Mouse (Mus musculus): ENCODE measurements around the gene Elp4. TPM values are rescaled to one million over a fixed set of nuclear protein-coding genes. Genes with fewer than 3 reads are reported as not detected.

The Elp4 gene
- polyA plus RNA-seq, 1 experiment from 2014 or later, result 46.2 TPM

DNA sequence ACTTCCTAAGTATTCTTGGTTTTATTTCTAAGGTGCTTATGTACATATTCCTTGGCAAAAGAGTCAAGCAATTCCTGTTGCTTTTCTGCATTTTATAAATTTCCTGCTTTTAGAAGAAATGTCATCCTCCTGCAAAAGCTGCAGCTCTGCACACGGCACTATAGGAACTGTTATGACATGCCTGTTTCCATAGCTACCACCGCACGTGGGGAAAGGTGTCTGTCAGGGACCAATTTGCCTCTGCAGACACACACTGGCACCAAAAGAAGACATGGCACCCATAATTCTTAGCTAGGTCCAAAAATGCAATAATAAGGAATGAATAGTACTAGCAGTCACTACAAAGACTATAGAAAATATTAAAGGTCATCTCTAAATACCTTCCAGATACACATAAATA is 91.3 kb downstream of the Elp4 start:
- Histone ChIP-seq H3K9ac (replicated peaks; ENCODE audit: low read depth, low read length) (no peak overlapping the region), H3K27ac (ENCODE audit: low read length) (no peak overlapping the region), H3K9me3 (ENCODE audit: control insufficient read depth, low read length) (no peaks in the 10 kb centered on the region), H3K27me3 (replicated peaks; ENCODE audit: control insufficient read depth, insufficient read depth, low read length) (no peaks in the 10 kb centered on the region; the same call in 1 of the 2 replicates), H3K4me3 (replicated peaks; ENCODE audit: low read length) (no peak overlapping the region), H3K4me1 (replicated peaks; ENCODE audit: control insufficient read depth, insufficient read depth, low read length) (peaks cover 2% of the 10 kb centered on the region; the same call in 1 of the 2 replicates), H3K36me3 (ENCODE audit: control insufficient read depth, insufficient read depth) (no peaks in the 10 kb centered on the region), H3K4me2 (ENCODE audit: low read length) (no peak overlapping the region)
- peak; percentile 74; the same call in 1 of the 2 replicates for ATAC-seq
- WGBS, result 34% methylated on average over 3 of the region's 3 CpGs

DNA sequence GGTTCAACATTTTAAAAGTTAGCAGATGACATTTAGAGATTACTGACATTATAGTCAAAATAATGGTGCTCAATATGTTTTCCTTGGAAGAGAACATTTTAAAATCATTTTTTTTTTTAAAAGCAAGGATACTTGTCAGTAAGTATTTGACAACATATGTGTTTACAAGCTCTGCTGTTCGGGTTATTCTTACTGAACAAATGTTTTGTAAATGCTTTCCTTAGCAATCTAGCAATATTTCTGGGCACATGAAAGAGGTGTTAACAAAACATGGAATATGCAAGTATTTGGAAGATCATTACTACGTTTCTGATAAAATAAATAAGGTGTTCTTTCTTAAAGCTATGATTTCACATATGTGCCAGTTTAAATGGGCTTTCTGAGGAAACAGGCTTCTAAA is 94.1 kb downstream of the Elp4 start:
- Histone ChIP-seq H3K4me1 (replicated peaks; ENCODE audit: control insufficient read depth, insufficient read depth, low read length) (peaks cover 2% of the 10 kb centered on the region; the same call in 1 of the 2 replicates), H3K27me3 (replicated peaks; ENCODE audit: control insufficient read depth, insufficient read depth, low read length) (no peaks in the 10 kb centered on the region; the same call in 1 of the 2 replicates), H3K9me3 (ENCODE audit: control insufficient read depth, low read length) (no peaks in the 10 kb centered on the region), H3K9ac (replicated peaks; ENCODE audit: low read depth, low read length) (no peak overlapping the region), H3K4me2 (ENCODE audit: low read length) (no peak overlapping the region), H3K36me3 (ENCODE audit: control insufficient read depth, insufficient read depth) (no peaks in the 10 kb centered on the region), H3K4me3 (replicated peaks; ENCODE audit: low read length) (no peak overlapping the region), H3K27ac (ENCODE audit: low read length) (no peak overlapping the region)
- 57% methylated on average over 2 of the region's 2 CpGs for WGBS
- no peak for ATAC-seq

DNA sequence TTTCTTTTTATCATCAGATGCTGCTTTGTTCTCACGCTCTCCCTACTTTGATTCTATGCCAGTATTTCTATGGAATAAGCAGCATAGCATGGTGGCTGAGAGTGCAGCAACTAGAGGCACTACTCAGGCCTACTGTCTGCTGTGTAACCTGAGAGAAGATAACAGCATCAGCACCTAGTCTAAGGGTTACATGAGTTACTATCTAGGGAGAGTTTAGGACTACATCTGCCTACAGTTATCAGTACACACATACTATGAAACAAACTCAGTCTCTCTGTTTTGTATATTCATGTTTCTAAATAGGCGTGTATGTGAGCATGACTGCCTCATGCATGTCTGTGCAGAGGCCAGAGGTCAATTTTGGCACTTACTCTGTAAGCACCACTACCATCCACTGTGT is 97.8 kb downstream of the Elp4 start:
- no peaks in the 10 kb centered on the region for H3K36me3 ChIP-seq (ENCODE audit: control insufficient read depth, insufficient read depth)
- no peaks in the 10 kb centered on the region for H3K27me3 ChIP-seq (replicated peaks; ENCODE audit: control insufficient read depth, insufficient read depth, low read length)
- H3K9me3 ChIP-seq (ENCODE audit: control insufficient read depth, low read length), result no peaks in the 10 kb centered on the region
- no peak overlapping the region for H3K4me2 ChIP-seq (ENCODE audit: low read length)
- H3K27ac ChIP-seq (ENCODE audit: low read length), result no peak overlapping the region
- peaks cover 5% of the 10 kb centered on the region; the same call in 1 of the 2 replicates for H3K4me1 ChIP-seq (replicated peaks; ENCODE audit: control insufficient read depth, insufficient read depth, low read length)
- no peak overlapping the region for H3K9ac ChIP-seq (replicated peaks; ENCODE audit: low read depth, low read length)
- WGBS, result 62% methylated on average over 2 of the region's 2 CpGs
- no peak for ATAC-seq
- H3K4me3 ChIP-seq (replicated peaks; ENCODE audit: low read length), result no peak overlapping the region

DNA sequence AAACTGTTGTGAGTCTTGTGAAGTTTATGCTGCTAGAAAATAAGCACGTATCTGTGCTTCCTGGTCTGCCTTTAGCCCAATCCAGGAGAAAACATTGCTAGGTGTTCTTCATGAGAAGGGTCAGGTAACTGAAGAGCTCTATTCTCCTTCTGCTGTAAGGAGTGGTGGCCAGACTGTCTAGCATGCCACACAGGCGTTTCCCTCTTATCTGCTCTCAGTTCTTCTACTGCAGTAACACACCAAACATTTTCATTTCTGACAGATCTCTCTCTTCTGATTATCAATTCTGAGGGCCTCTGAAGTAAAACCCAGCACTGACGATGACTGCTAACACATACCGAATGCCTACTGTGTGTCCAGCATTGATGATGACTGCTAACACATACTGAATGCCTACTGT is 98.3 kb downstream of the Elp4 start:
- 78% methylated on average over 4 of the region's 4 CpGs for WGBS
- Histone ChIP-seq H3K9me3 (ENCODE audit: control insufficient read depth, low read length) (no peaks in the 10 kb centered on the region), H3K4me2 (ENCODE audit: low read length) (no peak overlapping the region), H3K36me3 (ENCODE audit: control insufficient read depth, insufficient read depth) (no peaks in the 10 kb centered on the region), H3K27me3 (replicated peaks; ENCODE audit: control insufficient read depth, insufficient read depth, low read length) (no peaks in the 10 kb centered on the region), H3K4me1 (replicated peaks; ENCODE audit: control insufficient read depth, insufficient read depth, low read length) (peaks cover 7% of the 10 kb centered on the region; the same call in 1 of the 2 replicates), H3K4me3 (replicated peaks; ENCODE audit: low read length) (no peak overlapping the region), H3K9ac (replicated peaks; ENCODE audit: low read depth, low read length) (no peak overlapping the region), H3K27ac (ENCODE audit: low read length) (no peak overlapping the region)
- ATAC-seq, result no peak

DNA sequence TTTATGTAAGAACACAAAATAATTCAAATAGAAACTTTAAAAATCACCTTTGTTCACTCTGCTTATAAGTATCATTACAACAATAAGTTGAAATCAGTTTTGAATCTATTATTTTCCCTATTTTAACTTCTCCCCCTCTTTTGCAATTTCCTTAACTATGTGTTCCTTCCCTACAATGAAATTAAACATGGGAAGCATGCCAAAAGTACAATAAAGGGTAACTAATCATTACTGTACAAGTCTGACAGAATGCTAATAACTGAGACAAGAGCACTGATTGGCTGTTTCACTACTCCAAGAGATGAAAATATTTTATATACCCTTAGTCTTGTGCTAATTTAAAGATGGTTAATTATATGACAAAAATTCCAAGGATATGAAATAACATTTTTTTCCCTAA is 99.2 kb downstream of the Elp4 start:
- Histone ChIP-seq H3K27ac (ENCODE audit: low read length) (no peak overlapping the region), H3K4me3 (replicated peaks; ENCODE audit: low read length) (no peak overlapping the region), H3K9ac (replicated peaks; ENCODE audit: low read depth, low read length) (no peak overlapping the region), H3K4me2 (ENCODE audit: low read length) (no peak overlapping the region), H3K36me3 (ENCODE audit: control insufficient read depth, insufficient read depth) (no peaks in the 10 kb centered on the region), H3K4me1 (replicated peaks; ENCODE audit: control insufficient read depth, insufficient read depth, low read length) (peaks cover 9% of the 10 kb centered on the region), H3K27me3 (replicated peaks; ENCODE audit: control insufficient read depth, insufficient read depth, low read length) (no peaks in the 10 kb centered on the region), H3K9me3 (ENCODE audit: control insufficient read depth, low read length) (no peaks in the 10 kb centered on the region)
- no peak for ATAC-seq

DNA sequence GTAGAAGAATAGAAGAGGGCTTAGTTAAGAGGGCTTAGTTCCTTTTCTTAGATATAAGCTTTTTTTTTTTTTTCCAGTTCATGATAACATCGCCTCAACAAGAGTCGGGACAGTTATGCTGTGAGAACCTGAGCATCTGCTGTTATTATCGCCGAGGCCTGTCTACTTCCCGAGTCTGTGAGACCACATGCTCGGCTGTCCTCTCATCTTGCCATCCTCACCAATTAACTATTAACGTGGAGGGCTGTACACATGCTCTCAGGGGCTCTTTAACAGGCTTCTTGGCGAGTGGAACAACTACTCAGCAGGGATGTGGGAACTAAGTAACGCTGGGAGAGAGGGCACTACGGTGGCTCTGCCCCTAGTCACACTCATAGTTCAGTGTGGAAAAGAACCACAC is 99.9 kb downstream of the Elp4 start:
- 16% methylated on average over 10 of the region's 10 CpGs for WGBS
- H3K27ac ChIP-seq (ENCODE audit: low read length), result no peak overlapping the region

DNA sequence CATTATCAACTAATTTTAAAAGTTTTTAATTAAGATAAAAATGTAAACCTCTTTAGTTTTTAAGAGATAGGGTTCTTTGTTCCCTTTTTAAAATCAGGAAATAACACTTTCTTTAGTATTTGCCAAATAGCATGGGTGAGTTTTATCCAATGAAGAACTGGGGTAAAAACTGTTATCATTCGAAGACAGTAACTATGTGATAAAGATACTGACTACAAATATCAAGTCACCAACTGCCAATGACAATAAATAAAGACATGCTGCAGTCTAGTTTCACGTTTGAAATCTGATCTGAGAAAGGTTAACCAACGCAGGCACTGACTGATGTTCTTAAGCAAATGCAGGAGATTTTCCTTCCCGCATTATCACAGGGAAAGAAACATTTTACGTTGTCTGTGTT is 100.9 kb downstream of the Elp4 start:
- 45% methylated on average over 5 of the region's 5 CpGs for WGBS
- Histone ChIP-seq H3K4me2 (ENCODE audit: low read length) (no peak overlapping the region), H3K4me3 (replicated peaks; ENCODE audit: low read length) (no peak overlapping the region), H3K27me3 (replicated peaks; ENCODE audit: control insufficient read depth, insufficient read depth, low read length) (no peaks in the 10 kb centered on the region), H3K9ac (replicated peaks; ENCODE audit: low read depth, low read length) (no peak overlapping the region), H3K36me3 (ENCODE audit: control insufficient read depth, insufficient read depth) (no peaks in the 10 kb centered on the region), H3K27ac (ENCODE audit: low read length) (no peak overlapping the region), H3K9me3 (ENCODE audit: control insufficient read depth, low read length) (no peaks in the 10 kb centered on the region), H3K4me1 (replicated peaks; ENCODE audit: control insufficient read depth, insufficient read depth, low read length) (peaks cover 9% of the 10 kb centered on the region)
- ATAC-seq, result no peak

More for the DNA sequence above, 99.9 kb downstream of the Elp4 start:
- Histone ChIP-seq H3K36me3 (ENCODE audit: control insufficient read depth, insufficient read depth) (no peaks in the 10 kb centered on the region), H3K4me3 (replicated peaks; ENCODE audit: low read length) (no peak overlapping the region), H3K4me1 (replicated peaks; ENCODE audit: control insufficient read depth, insufficient read depth, low read length) (peaks cover 9% of the 10 kb centered on the region), H3K9ac (replicated peaks; ENCODE audit: low read depth, low read length) (no peak overlapping the region), H3K27me3 (replicated peaks; ENCODE audit: control insufficient read depth, insufficient read depth, low read length) (no peaks in the 10 kb centered on the region), H3K4me2 (ENCODE audit: low read length) (peak overlapping the region; percentile 25), H3K9me3 (ENCODE audit: control insufficient read depth, low read length) (no peaks in the 10 kb centered on the region)
- peak; percentile 53 for ATAC-seq

DNA sequence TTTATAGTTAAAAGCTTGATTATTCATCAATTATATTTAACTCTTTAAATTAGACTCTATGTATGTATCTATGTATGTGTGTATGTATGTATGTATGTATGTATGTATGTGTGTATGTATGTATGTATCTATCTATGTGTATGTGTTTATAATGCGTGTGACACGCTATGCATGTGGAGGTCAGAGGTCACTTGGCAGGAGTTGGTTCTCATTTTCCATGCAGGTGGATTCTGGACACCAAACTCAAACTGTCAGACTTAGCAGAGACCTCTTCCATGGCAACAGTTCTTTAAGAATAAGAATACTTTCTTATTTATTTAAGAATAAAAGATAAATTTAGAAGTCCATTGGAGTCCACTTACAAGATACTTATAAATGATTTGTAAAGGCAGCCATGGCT is 101.5 kb downstream of the Elp4 start:
- Histone ChIP-seq H3K9me3 (ENCODE audit: control insufficient read depth, low read length) (no peaks in the 10 kb centered on the region), H3K36me3 (ENCODE audit: control insufficient read depth, insufficient read depth) (no peaks in the 10 kb centered on the region), H3K9ac (replicated peaks; ENCODE audit: low read depth, low read length) (no peak overlapping the region), H3K27ac (ENCODE audit: low read length) (no peak overlapping the region), H3K4me3 (replicated peaks; ENCODE audit: low read length) (no peak overlapping the region), H3K27me3 (replicated peaks; ENCODE audit: control insufficient read depth, insufficient read depth, low read length) (no peaks in the 10 kb centered on the region), H3K4me2 (ENCODE audit: low read length) (no peak overlapping the region), H3K4me1 (replicated peaks; ENCODE audit: control insufficient read depth, insufficient read depth, low read length) (peaks cover 9% of the 10 kb centered on the region)
- no peak for ATAC-seq
- 84% methylated on average over 2 of the region's 2 CpGs for WGBS

DNA sequence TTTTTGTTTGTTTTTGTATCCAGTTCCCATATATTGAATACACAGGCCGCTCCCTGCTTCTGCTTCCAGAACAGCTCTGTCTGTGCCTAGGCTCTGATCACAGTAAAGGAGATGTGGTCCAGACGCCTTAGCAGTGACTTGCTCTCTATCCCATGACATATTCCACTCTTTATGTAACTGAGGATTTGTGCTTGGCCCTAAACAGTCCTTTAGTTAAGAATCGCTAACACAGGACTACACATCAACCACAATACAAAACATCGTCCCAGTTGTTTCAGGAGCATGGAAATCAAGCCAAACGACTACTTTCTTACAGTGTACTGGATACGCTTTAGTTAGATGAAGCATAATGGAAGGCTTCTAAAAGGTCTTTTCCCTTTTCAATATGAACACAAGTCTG is 102.8 kb downstream of the Elp4 start:
- H3K27me3 ChIP-seq (replicated peaks; ENCODE audit: control insufficient read depth, insufficient read depth, low read length), result no peaks in the 10 kb centered on the region
- H3K9me3 ChIP-seq (ENCODE audit: control insufficient read depth, low read length), result no peaks in the 10 kb centered on the region
- no peak overlapping the region for H3K4me3 ChIP-seq (replicated peaks; ENCODE audit: low read length)
- peak; percentile 43; the same call in 1 of the 2 replicates for ATAC-seq
- no peaks in the 10 kb centered on the region for H3K36me3 ChIP-seq (ENCODE audit: control insufficient read depth, insufficient read depth)
- no peak overlapping the region for H3K4me2 ChIP-seq (ENCODE audit: low read length)
- H3K4me1 ChIP-seq (replicated peaks; ENCODE audit: control insufficient read depth, insufficient read depth, low read length), result peaks cover 9% of the 10 kb centered on the region
- 26% methylated on average over 6 of the region's 6 CpGs for WGBS
- no peak overlapping the region for H3K9ac ChIP-seq (replicated peaks; ENCODE audit: low read depth, low read length)
- no peak overlapping the region; the same call in 1 of the 2 replicates for H3K27ac ChIP-seq (ENCODE audit: low read length)

DNA sequence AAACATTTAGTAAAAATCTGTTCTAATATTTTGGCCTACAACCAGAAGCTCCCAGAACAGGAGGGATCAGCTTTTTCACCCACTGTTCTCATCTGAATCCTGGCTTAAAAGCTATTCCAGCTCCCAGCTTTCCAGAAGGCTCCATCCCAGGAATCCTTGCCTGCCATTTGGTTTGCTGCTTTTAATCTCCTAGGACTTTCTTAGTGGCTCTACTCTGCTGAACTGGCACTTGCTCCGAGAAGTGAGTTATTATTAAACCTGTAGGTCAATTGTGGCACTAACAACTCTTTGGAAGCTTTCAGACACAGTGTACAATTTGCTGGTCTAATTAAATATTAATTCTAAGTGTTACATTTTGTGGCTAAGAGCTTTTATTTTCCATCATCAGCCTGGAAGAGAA is 103.7 kb downstream of the Elp4 start:
- no peak for ATAC-seq
- no peak overlapping the region for H3K9ac ChIP-seq (replicated peaks; ENCODE audit: low read depth, low read length)
- 21% methylated on average over 1 of the region's 1 CpGs for WGBS
- H3K4me3 ChIP-seq (replicated peaks; ENCODE audit: low read length), result no peak overlapping the region
- peaks cover 9% of the 10 kb centered on the region for H3K4me1 ChIP-seq (replicated peaks; ENCODE audit: control insufficient read depth, insufficient read depth, low read length)
- H3K9me3 ChIP-seq (ENCODE audit: control insufficient read depth, low read length), result no peaks in the 10 kb centered on the region
- H3K36me3 ChIP-seq (ENCODE audit: control insufficient read depth, insufficient read depth), result no peaks in the 10 kb centered on the region
- no peak overlapping the region for H3K4me2 ChIP-seq (ENCODE audit: low read length)
- no peak overlapping the region for H3K27ac ChIP-seq (ENCODE audit: low read length)
- H3K27me3 ChIP-seq (replicated peaks; ENCODE audit: control insufficient read depth, insufficient read depth, low read length), result no peaks in the 10 kb centered on the region
